Mouse (Mus musculus) erythroblast, embryonic 14.5 days (primary cell): ENCODE data around the gene Gemin7.

Experiments
- GATA1 ChIP-seq: IDR thresholded peaks from 2 replicates; pipeline ENCODE4 v1.6.1; 2012; ENCODE audit warnings: low read length, inconsistent platforms, mixed read lengths
- TAL1 ChIP-seq: IDR thresholded peaks from 3 replicates; pipeline ENCODE4 v1.6.1; 2012; ENCODE audit warnings: low read length, inconsistent platforms, mixed read lengths

- TF ChIP-seq TAL1 (no peak), GATA1 (no peak)
These were observed 41.8 kb upstream of the Gemin7 start for GRCm38 (mm10) chr7:19619004-19619801.
